Comparison of ENCODE assay signal across 13 mouse cellular contexts in the genomic region with DNA sequence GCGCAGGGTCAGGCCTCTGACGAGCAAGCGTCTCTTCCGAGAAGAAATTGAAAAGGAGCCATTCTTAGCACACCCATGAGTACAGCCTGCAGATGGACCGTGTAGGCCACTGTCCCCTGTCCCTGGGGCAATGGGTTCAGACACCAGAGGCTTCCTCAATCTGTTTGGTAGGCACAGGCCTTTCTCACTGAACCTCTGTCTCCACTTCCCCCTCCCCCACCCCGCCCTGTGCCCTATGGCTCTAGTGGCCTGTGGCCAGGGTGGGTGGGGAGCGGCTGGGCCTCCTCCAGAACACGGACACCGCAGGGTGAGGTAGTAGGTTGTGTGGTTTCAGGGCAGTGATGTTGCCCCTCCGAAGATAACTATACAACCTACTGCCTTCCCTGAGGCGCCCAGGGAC. TPM values are rescaled to one million over a fixed set of nuclear protein-coding genes. Genes with fewer than 3 reads are reported as not detected.
DNase-seq lines count a peak whose midpoint lies in the region; ATAC-seq lines count a peak whose summit lies in the region.
"Had no signal": no experiment of that assay in that cellular context is flagged by ENCODE, and none has a peak within 500 bp of the region (broad histone marks: within the 10 kb centered on the region; RNA-seq: fewer than 3 reads in every experiment).

No protein-coding gene starts in this region.

- ATAC-seq in cerebellum, adult (ENCODE audit: insufficient number of reproducible peaks, low FRiP score, low TSS enrichment) = no peak
- ATAC-seq: forebrain, embryonic 15.5 days had no signal

- DNase-seq in cerebellum, adult 11 months = peak; percentile 42
- DNase-seq in layer of hippocampus, adult 11-12 months (ENCODE audit: low spot score) = peak; percentile 28
- no peak for DNase-seq in layer of hippocampus, adult 18-20 months (ENCODE audit: low spot score in 2 of 2)
- DNase-seq in adipocyte (ENCODE audit: low spot score) = peak; percentile 43
- DNase-seq in kidney, postnatal 10 days = peak; percentile 67
- DNase-seq in thymus, postnatal 10 days (ENCODE audit: low spot score in 2 of 2) = no peak
- no peak for DNase-seq in T-cell, adult 2 months (ENCODE audit: low spot score)
- DNase-seq: B cell, adult 2 months; lung, adult 18-20 months; thymus, postnatal 4 days had no signal

RNA-seq across cellular contexts. Expression of a gene that starts 27.8 kb away (rescaled TPM):
- total RNA-seq in layer of hippocampus, adult 18-20 months (2021) = 1 to 10 TPM; 2.9 to 3.4 TPM
- total RNA-seq: megakaryocyte-erythroid progenitor cell, adult 5-6 weeks had no signal

Comparison
In these comparisons a context has a peak if more than half of its experiments do, and no peak if none do; other contexts are left out.
1. DNase-seq: peak in cerebellum, adult 11 months (single experiment), layer of hippocampus, adult 11-12 months (single experiment), adipocyte (single experiment) and kidney, postnatal 10 days (single experiment); none in layer of hippocampus, adult 18-20 months (0 of 2), thymus, postnatal 10 days (0 of 2) and T-cell, adult 2 months (single experiment).